Comparison of ENCODE assay signal across 7 mouse cellular contexts in genomic region chr5:142368122-142368521, GRCm38 (mm10). TPM values are rescaled to one million over a fixed set of nuclear protein-coding genes. Genes with fewer than 3 reads are reported as not detected.
DNase-seq lines count a peak whose midpoint lies in the region; ATAC-seq and TF ChIP-seq lines count a peak whose summit lies in the region.

No protein-coding gene starts in this region.

- peaks cover 6% of the 10 kb centered on the region for H3K9me3 ChIP-seq in megakaryocyte, embryonic 14.5 days
- no peaks in the 10 kb centered on the region for H3K9me3 ChIP-seq in forebrain, embryonic 12.5 days
- no peaks in the 10 kb centered on the region for H3K9me3 ChIP-seq in limb, embryonic 14.5 days (ENCODE audit: control insufficient read depth, low read length)
- H3K9me3 ChIP-seq in stomach, postnatal 0 days (ENCODE audit: control insufficient read depth, low read length): no peaks in the 10 kb centered on the region

- WGBS in forebrain, embryonic 12.5 days: 44% methylated on average over 5 of the region's 5 CpGs
- 45% methylated on average over 5 of the region's 5 CpGs for WGBS in limb, embryonic 14.5 days
- 44% methylated on average over 5 of the region's 5 CpGs for WGBS in stomach, postnatal 0 days

- H3K9ac ChIP-seq in forebrain, embryonic 12.5 days: peak overlapping the region; percentile 78
- peak overlapping the region; percentile 70 for H3K9ac ChIP-seq in limb, embryonic 14.5 days (ENCODE audit: low read depth, low read length, severe bottlenecking)
- peak overlapping the region; percentile 56; the same call in 1 of the 2 replicates for H3K9ac ChIP-seq in stomach, postnatal 0 days (ENCODE audit: low read length)

- H3K27ac ChIP-seq in forebrain, embryonic 12.5 days: peak overlapping the region; percentile 83; the same call in 1 of the 2 replicates
- H3K27ac ChIP-seq in limb, embryonic 14.5 days (replicated peaks; ENCODE audit: low read depth, low read length): peak overlapping the region; percentile 74
- H3K27ac ChIP-seq in stomach, postnatal 0 days (replicated peaks): peak overlapping the region; percentile 80

- no peak for DNase-seq in limb, embryonic 14.5 days (ENCODE audit: low spot score)
- no peak for DNase-seq in stomach, postnatal 0 days (ENCODE audit: low spot score)
- no peak for DNase-seq in gastrocnemius, postnatal 4 days (ENCODE audit: low spot score in 2 of 2)
- DNase-seq in ovary, postnatal 36 days (ENCODE audit: low spot score): no peak

- ATAC-seq in megakaryocyte, adult 5-6 weeks (ENCODE audit: poor library complexity, severe bottlenecking): no peak
- no peak for ATAC-seq in forebrain, embryonic 12.5 days (ENCODE audit: low FRiP score)
- ATAC-seq in limb, embryonic 14.5 days (ENCODE audit: low FRiP score, low read depth): no peak
- ATAC-seq in stomach, postnatal 0 days (ENCODE audit: low FRiP score, low TSS enrichment): no peak

- H3K4me2 ChIP-seq in forebrain, embryonic 12.5 days: peak overlapping the region; percentile 70
- peak overlapping the region; percentile 50 for H3K4me2 ChIP-seq in limb, embryonic 14.5 days (replicated peaks; ENCODE audit: low read depth, low read length, severe bottlenecking)
- H3K4me2 ChIP-seq in stomach, postnatal 0 days (replicated peaks; ENCODE audit: low read depth): peak overlapping the region; percentile 73

- peak overlapping the region; percentile 93 for H3K4me3 ChIP-seq in megakaryocyte, embryonic 14.5 days (replicated peaks)
- H3K4me3 ChIP-seq in forebrain, embryonic 12.5 days (replicated peaks): peak overlapping the region; percentile 63
- peak overlapping the region; percentile 60 for H3K4me3 ChIP-seq in limb, embryonic 14.5 days (replicated peaks; ENCODE audit: low read length)
- peak overlapping the region; percentile 52 for H3K4me3 ChIP-seq in stomach, postnatal 0 days (ENCODE audit: low read depth, low read length)

- peaks cover 56% of the 10 kb centered on the region for H3K4me1 ChIP-seq in megakaryocyte, embryonic 14.5 days
- H3K4me1 ChIP-seq in forebrain, embryonic 12.5 days: peaks cover 48% of the 10 kb centered on the region
- H3K4me1 ChIP-seq in limb, embryonic 14.5 days (ENCODE audit: control insufficient read depth, insufficient read depth, low read length): peaks cover 25% of the 10 kb centered on the region; the same call in 1 of the 2 replicates
- peaks cover 4% of the 10 kb centered on the region; the same call in 1 of the 2 replicates for H3K4me1 ChIP-seq in stomach, postnatal 0 days (replicated peaks; ENCODE audit: control insufficient read depth, insufficient read depth)

- H3K36me3 ChIP-seq in megakaryocyte, embryonic 14.5 days (replicated peaks; ENCODE audit: low read length): peaks cover 12% of the 10 kb centered on the region
- H3K36me3 ChIP-seq in forebrain, embryonic 12.5 days (replicated peaks): 0 out of 2 replicates have a peak, but pooled peaks cover 3% of the 10 kb centered on the region
- no peaks in the 10 kb centered on the region for H3K36me3 ChIP-seq in limb, embryonic 14.5 days (ENCODE audit: control insufficient read depth, insufficient read depth, low read length)
- H3K36me3 ChIP-seq in stomach, postnatal 0 days (ENCODE audit: control insufficient read depth, insufficient read depth, low read length): no peaks in the 10 kb centered on the region

- H3K27me3 ChIP-seq in megakaryocyte, embryonic 14.5 days (replicated peaks): no peaks in the 10 kb centered on the region
- H3K27me3 ChIP-seq in forebrain, embryonic 12.5 days: no peaks in the 10 kb centered on the region
- H3K27me3 ChIP-seq in limb, embryonic 14.5 days (ENCODE audit: control insufficient read depth, insufficient read depth, low read length): no peaks in the 10 kb centered on the region
- no peaks in the 10 kb centered on the region for H3K27me3 ChIP-seq in stomach, postnatal 0 days (ENCODE audit: control insufficient read depth, insufficient read depth, low read length)

- no peak for TF ChIP-seq POLR2A in limb, embryonic 14.5 days (IDR thresholded peaks at IDR 0.05; ENCODE audit: borderline replicate concordance, extremely low read depth, insufficient read depth, insufficient read length)

- TF ChIP-seq EP300 in stomach, postnatal 0 days (optimal IDR thresholded peaks at IDR 0.05): no peak

- TF ChIP-seq CTCF in stomach, postnatal 0 days (IDR thresholded peaks at IDR 0.05; ENCODE audit: low read depth): no peak

RNA-seq across cellular contexts. Expression of gene Foxk1, which starts 33.2 kb away (rescaled TPM):
- 13.3 and 39.1 TPM in 2 replicates for polyA plus RNA-seq in megakaryocyte, embryonic 14.5 days (2012; ENCODE audit: insufficient read depth, low replicate concordance)
- 21.2 and 21.4 TPM in 2 replicates for total RNA-seq in megakaryocyte, adult 5-6 weeks (2015)
- 14.5 and 19.0 TPM in 2 replicates for total RNA-seq in megakaryocyte, adult 5-6 weeks (2017)
- 5.2 and 5.9 TPM in 2 replicates for polyA plus RNA-seq in forebrain, embryonic 12.5 days (2016; fragmentation: Nextera tagmentation; extraction: Ambion mirVana)
- polyA plus RNA-seq in limb, embryonic 14.5 days (2012; rRNA removed): 18.6 and 22.1 TPM in 2 replicates
- 6.0 and 6.7 TPM in 2 replicates for polyA plus RNA-seq in limb, embryonic 14.5 days (2014; fragmentation: Nextera tagmentation; extraction: Ambion mirVana)
- polyA plus RNA-seq in stomach, postnatal 0 days (2015; fragmentation: Nextera tagmentation; extraction: Ambion mirVana): 3.5 and 3.8 TPM in 2 replicates
- 10 to 100 TPM; 26.6 to 27.9 TPM for total RNA-seq in gastrocnemius, postnatal 4 days (2021)
